Mouse (Mus musculus) embryonic fibroblast, embryonic 13.5 days (primary cell): ENCODE results near the gene Nat9. TPM values are rescaled to one million over a fixed set of nuclear protein-coding genes. Genes with fewer than 3 reads are reported as not detected.

ENCODE experiments used
- H3K27ac ChIP-seq: 2 replicates; pipeline ENCODE4 v1.5.1; 2012; ENCODE audit warnings: low read length, control low read depth, inconsistent platforms; ENCODE audit not compliant: insufficient read depth
- H3K4me1 ChIP-seq: 2 replicates; pipeline ENCODE4 v1.6.1; 2011; ENCODE audit warnings: low read length; ENCODE audit not compliant: control insufficient read depth, insufficient read depth
- H3K4me3 ChIP-seq: 2 replicates; pipeline ENCODE4 v1.5.1; 2011; ENCODE audit warnings: mild to moderate bottlenecking, control low read depth, low read length; ENCODE audit not compliant: insufficient read depth
- CTCF ChIP-seq: IDR thresholded peaks from 2 replicates; pipeline ENCODE4 v1.5.1; 2011; ENCODE audit warnings: mild to moderate bottlenecking, control low read depth, low read length, moderate library complexity, borderline replicate concordance; ENCODE audit not compliant: insufficient read depth
- POLR2A ChIP-seq: IDR thresholded peaks from 2 replicates; pipeline ENCODE4 v1.6.1; 2011; ENCODE audit warnings: low read depth, mild to moderate bottlenecking, control low read depth, low read length, moderate library complexity
- polyA plus RNA-seq: library from polyadenylated mRNA; stranded (reverse); fragments of >200 nt; gene quantifications from 2 replicates; pipeline ENCODE4 v1.2.4, GENCODE M21; 2011; ENCODE audit warnings: low read depth; ENCODE audit not compliant: missing spikeins, insufficient read length

Gene Nat9
- polyA plus RNA-seq, 1 experiment: 13.3 TPM

DNA sequence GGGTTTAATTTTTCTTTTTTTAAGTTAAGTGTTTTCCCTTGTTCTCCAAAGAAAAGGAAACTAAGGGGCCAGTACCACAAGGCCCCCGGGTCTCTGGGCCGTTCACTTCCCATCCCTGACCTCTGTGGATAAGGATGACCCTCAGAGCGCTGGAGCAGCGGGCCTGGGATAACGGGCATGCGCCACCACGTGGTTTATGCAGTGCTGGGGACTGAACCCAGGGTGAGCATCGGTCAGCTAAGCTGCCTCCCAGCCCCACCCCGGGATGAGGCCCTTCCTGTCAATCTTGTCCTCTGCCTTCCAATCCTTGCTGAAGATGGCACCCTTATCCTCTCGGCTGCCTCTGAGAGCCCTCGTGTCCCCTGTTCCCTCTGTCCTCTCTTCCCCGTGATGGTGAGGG is 40.0 kb upstream of the Nat9 start:
- H3K4me1 ChIP-seq: no peaks in the 10 kb centered on the region

DNA sequence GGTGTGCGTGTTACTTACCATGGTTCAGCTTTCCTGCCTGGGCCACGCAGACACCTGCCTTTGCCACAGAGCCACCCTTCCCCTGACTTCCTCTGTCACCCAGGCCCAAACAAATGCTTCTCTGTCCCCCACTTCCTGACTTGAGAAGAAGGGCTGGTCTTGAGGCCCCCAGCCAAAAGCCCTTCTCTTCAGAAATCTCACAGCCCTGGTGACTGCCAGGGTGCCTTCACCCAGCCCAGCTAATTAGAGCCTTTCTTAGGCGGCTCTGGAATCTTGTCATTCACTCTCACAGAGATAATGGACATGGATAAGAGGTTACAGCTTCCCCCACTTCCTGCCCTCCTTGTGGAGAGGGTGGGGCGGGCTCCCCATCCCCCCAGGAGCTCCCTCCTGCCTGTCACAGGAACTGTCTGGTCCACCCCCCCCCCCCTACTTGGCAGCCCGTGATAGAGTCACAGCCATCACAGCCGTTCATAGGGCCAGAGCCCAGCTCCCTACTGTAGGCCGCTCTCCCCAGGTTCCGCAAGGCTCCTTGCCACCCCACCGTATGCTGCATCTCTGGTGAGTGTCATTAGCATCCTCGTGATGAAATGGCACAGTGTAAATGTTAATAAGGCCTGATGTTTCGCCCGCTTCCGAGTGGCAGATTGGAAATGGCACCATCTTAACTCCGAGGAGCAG is 39.3 kb upstream of the Nat9 start:
- Histone ChIP-seq H3K4me3 (no peak overlapping the region), H3K27ac (no peak overlapping the region), H3K4me1 (no peaks in the 10 kb centered on the region)
- no peak for TF ChIP-seq POLR2A
- TF ChIP-seq CTCF: no peak

More for the DNA sequence above, 40.0 kb upstream of the Nat9 start:
- Histone ChIP-seq H3K4me3 (no peak overlapping the region), H3K27ac (no peak overlapping the region)
- TF ChIP-seq CTCF (no peak), POLR2A (no peak)

GRCm38 (mm10) chr11:115225301-115225700 is 37.6 kb upstream of the Nat9 start:
- no peaks in the 10 kb centered on the region for H3K4me1 ChIP-seq
- H3K27ac ChIP-seq: no peak overlapping the region
- TF ChIP-seq CTCF (no peak), POLR2A (no peak)
- H3K4me3 ChIP-seq: no peak overlapping the region

GRCm38 (mm10) chr11:115224889-115225288 is 37.2 kb upstream of the Nat9 start:
- Histone ChIP-seq H3K4me3 (no peak overlapping the region), H3K4me1 (no peaks in the 10 kb centered on the region), H3K27ac (no peak overlapping the region)
- TF ChIP-seq POLR2A: no peak
- TF ChIP-seq CTCF: no peak

DNA sequence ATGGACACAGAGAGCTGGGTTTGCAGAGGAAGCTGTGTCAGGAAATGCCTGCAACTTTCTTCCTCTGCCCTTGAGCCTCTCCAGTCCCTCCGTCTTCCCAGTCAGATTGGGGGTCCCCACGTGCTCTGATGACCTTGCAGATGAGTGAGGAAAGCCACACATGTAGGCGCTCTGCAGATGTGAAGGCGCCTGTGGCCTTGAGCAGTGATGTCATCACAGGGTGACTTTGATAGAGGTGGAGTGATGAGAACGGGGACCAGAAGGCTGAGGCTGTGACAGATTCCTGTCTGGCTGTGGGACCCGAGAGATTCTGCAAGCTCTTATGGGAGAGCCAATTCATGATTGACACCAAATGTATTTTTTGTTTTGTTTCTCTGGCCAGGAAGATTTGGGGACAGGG is 36.2 kb upstream of the Nat9 start:
- Histone ChIP-seq H3K4me1 (no peaks in the 10 kb centered on the region), H3K4me3 (no peak overlapping the region), H3K27ac (no peak overlapping the region)
- no peak for TF ChIP-seq POLR2A
- no peak for TF ChIP-seq CTCF

- Histone ChIP-seq H3K4me1 (no peaks in the 10 kb centered on the region), H3K4me3 (no peak overlapping the region), H3K27ac (no peak overlapping the region)
- TF ChIP-seq POLR2A (no peak), CTCF (no peak)
Observed at GRCm38 (mm10) chr11:115223451-115223850, 35.8 kb upstream of the Nat9 start.

DNA sequence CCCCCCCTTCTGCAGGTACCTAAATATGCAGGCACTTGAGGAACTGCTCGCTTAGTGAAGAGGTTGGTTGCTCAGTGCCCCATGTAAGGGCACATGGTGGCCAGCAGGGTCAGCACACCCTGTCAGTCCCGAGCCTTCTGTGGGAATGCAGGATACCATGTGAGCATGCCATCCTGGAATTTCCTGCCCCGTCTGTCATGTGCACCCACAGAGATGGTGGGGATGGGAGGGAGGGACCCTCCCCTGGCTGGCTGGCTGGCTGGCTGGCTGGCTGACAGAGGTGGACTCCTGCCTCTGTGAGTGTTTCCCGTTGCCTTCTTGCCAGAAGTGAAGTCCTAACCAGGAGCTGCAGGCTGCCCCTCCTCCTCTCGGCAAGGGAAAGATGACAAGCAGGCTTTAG is 34.9 kb upstream of the Nat9 start:
- H3K27ac ChIP-seq: no peak overlapping the region
- TF ChIP-seq POLR2A: no peak
- no peak for TF ChIP-seq CTCF
- H3K4me3 ChIP-seq: no peak overlapping the region
- no peaks in the 10 kb centered on the region for H3K4me1 ChIP-seq

- no peak overlapping the region for H3K27ac ChIP-seq
- no peak for TF ChIP-seq CTCF
- no peak for TF ChIP-seq POLR2A
- H3K4me1 ChIP-seq: no peaks in the 10 kb centered on the region
- H3K4me3 ChIP-seq: no peak overlapping the region
Observed at GRCm38 (mm10) chr11:115222077-115222476, 34.4 kb upstream of the Nat9 start.

DNA sequence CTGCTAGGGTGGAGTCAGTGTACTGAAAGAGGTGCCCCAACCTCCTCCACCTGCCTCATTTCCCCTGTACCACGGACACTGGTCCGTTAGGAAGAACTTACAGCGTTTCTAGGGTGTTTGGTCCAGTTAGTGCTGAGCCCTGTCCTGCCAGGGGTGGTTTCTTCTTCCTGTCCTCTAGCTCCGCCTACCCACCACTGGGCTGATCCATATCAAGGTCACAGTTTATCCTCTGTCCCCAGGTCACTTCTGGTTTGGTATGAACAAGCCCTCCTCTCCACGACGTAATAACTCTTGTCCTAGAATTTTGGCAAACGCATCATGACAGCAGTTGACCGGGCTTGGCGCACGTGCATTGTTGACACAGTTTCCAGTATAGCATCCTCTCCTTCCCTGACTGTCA is 32.0 kb upstream of the Nat9 start:
- Histone ChIP-seq H3K4me1 (no peaks in the 10 kb centered on the region), H3K27ac (no peak overlapping the region), H3K4me3 (no peak overlapping the region)
- no peak for TF ChIP-seq CTCF

GRCm38 (mm10) chr11:115219263-115219662 is 31.6 kb upstream of the Nat9 start:
- H3K4me1 ChIP-seq: no peaks in the 10 kb centered on the region
- H3K27ac ChIP-seq: no peak overlapping the region

More at GRCm38 (mm10) chr11:115219263-115219662, 31.6 kb upstream of the Nat9 start:
- TF ChIP-seq CTCF (no peak), POLR2A (no peak)
- H3K4me3 ChIP-seq: no peak overlapping the region
